Mouse (Mus musculus) thymus, adult 2 months (tissue): Measurements from ENCODE around the gene Txndc11.

Experiments
- CTCF ChIP-seq: fragments of 200-500 bp; IDR thresholded peaks from 2 replicates; pipeline ENCODE4 v1.5.1; 2012; ENCODE audit warnings: mild to moderate bottlenecking, control low read depth, low read length, moderate library complexity, borderline replicate concordance; ENCODE audit not compliant: control insufficient read depth, poor library complexity, insufficient read depth; ENCODE audit errors: extremely low read depth
- POLR2A ChIP-seq: fragments of 200-500 bp; IDR thresholded peaks from 2 replicates; pipeline ENCODE4 v1.6.1; 2012; ENCODE audit warnings: mild to moderate bottlenecking, low read length, control low read depth, moderate library complexity; ENCODE audit not compliant: control insufficient read depth, poor library complexity, insufficient read depth; ENCODE audit errors: extremely low read depth

DNA sequence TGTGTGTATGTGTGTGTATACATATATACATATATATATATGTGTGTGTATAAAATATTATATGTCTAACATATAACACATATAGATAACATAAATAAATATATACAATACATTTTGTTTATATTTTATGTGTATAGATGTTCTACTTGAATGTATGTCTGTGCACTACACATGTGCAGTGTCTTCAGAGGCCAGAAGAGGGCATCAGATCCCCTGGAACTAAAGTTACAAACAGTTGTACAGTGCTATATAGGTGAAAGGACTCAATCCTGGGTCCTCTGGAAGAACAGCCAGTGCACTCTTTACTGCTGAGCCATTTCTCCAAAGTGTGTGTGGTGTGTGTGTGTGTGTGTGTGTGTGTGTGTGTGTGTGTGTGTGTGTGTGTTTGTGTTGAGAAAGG lies 20.1 kb upstream of the Txndc11 start:
- TF ChIP-seq CTCF (no peak), POLR2A (no peak)
